Mouse (Mus musculus): ENCODE measurements around the gene Cldnd1.

GRCm38 (mm10) chr16:58738205-58738604 lies 10.5 kb downstream of the Cldnd1 start:
- TF ChIP-seq POLR2A (IDR thresholded peaks at IDR 0.05; ENCODE audit: extremely low read depth, insufficient read depth, low read length) = no peak
- no peak for TF ChIP-seq CTCF (IDR thresholded peaks at IDR 0.05; ENCODE audit: extremely low read depth, insufficient read depth, low read length)

Measured in cortical plate, adult 2 months (tissue).